Mouse (Mus musculus): Measurements from ENCODE around the gene Pdgfa. TPM values are rescaled to one million over a fixed set of nuclear protein-coding genes. Genes with fewer than 3 reads are reported as not detected.

Pdgfa gene
- total RNA-seq, 2 experiments from 2014 or later: 22.0 to 23.3 TPM

DNA sequence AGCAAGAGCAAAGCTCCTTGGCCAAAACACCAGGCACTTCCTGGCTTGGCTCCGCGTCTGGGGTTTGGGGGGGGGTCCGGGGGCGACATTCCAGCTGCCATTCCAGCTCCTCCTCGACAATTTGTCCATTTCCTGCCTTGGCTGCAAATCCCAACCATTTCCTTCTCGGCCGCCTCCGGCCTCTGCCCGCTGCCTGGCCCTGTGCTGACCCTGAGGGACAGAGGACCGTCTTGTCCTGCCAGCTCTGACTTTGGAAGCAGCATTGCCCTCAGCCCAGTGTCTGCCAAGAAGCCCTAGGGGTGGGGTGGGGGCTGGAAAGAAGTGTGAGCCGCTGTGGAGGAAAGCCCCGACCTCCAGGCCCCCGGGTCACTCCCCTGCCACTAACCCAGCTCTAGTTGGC, 44.2 kb downstream of the Pdgfa start:
- peak; percentile 52 for DNase-seq

DNA sequence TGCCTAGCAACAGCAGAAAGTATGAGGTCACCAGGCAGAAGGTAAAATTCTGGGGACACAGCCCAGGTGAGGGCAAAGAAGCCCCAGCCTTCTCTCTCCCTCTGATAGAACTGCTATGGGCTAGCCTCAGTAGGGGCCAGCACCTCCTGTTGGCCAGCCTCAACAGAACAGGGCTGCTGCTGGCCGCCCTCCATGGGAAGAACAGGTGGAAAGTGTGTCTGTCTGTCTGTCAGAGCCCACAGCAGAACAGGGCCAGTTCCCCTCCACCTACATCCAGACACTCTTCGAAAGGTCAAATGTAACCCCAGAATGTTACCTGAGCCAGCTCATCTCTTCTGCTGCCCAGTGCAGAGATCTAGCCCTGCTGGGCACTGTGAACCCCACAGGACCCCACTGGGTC, 45.9 kb downstream of the Pdgfa start:
- DNase-seq: no peak

DNA sequence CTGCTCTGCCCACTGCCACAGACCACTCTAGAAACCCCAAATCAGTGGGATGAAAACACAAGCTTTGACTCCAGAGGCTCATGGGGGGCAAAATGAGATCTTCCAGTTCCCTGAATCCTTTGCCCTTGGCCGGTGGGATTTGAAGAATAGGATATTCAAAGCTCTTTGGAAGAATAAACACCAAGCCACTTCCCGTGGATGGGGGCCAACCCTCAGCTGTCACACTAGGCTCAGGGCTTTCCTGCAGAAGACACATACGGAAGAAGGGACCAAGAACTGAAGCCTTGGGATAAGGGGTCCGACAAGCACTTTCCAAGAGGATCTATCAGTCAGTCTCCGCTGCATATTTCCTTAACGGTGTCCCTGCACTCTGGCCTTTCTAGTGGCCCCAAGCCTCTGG, 48.0 kb downstream of the Pdgfa start:
- DNase-seq: no peak

DNA sequence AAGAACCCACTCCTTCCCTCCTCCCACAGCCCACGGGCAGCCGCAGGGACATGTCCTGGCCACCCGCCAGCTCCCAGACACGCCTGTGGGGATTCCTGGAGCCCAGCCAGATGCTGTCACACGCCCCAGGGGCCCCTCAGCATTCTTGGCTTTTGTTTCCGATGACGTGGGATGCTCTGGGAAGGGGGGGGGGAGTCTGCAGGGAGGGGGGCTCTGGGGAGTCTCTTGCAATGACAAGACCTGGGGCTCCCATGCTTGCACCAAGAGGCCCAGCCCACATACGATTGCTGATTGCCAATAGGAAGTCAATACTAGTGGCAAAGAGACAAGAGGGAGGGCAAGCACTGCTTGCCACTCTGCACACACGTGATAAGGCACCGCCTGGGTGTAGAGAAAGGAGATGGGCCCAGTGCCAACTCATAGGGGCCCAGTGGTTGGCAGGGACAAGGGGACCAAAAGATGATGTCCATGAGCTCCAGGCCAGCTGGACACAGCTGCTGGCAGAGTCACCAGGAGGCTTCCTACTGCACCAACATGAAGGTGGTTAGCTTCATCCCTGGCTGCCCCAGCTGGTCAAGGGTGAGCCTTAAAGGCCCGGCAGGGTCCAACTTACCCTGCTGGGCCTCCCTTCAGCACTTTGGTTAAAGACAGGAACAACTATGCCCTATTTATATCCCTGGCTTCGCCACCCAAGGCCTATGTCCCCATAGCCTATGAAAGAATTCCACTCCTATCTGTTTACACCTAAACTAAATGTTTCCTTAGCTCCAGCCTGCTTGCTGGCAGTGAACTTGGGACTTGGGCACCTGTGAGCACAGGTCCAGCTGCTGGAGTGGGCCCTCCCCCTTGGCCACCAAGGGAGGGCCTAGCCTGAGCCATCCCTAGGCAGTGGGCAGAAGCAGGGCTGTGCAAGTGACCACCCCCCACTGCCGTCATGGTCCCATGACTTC, 48.9 kb downstream of the Pdgfa start:
- peak; percentile 75 for DNase-seq

DNA sequence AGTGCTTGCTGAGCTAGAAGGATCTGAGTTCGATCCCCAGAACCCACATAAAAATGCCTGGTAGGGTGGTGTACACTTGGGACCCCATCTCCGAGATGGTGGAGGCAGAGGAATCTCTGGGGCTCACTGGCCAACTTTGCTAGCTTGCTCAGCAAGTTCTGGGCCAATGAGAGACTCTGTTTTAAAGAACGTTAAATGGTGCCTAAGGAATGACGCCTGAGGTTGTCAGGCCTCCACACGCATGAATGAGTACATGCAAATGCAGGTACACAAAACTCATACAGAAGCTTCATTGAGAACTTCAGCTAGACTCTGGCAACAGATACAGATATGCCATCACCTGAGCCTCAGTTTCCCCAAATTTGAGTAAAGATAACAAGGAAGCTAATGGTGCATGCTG, 49.7 kb downstream of the Pdgfa start:
- no peak for DNase-seq

DNA sequence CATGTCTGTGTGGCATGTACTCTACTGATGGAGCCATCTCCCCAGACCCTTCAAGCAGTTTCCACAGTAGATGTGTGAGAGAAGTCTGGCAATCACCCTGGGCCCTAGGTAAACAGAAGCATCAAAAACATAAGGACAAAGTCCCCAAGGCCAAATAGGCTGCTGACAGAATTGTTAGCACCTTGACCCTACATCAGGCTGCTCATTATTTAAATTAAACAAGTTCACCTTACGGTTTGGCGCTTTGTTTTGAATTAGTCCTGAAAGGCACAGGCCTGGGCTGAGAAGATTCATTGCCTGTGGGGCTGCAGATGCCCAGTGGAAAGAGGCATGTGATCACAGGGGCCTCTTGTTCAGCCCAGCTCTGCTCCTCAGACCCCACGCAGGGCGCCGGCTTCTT, 50.2 kb downstream of the Pdgfa start:
- no peak for DNase-seq

DNA sequence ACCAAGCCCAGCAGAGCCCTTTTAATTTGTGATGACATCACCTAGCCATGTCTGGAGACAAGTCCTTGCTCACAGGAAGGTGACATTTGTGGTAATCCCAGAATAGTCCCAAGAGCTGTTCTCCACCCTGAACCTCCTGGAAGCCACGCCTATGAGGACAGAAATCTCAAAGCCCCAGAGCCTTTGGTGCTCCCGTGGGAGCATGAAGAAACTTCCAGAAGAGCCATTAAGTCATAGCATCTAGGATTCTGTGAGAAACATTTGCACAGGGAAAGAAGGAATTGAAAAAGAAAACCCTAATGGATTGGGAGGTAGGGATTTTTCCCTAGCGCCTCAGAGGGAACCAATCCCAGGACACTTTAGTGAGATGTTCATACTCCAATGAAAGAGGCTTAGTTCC, 52.2 kb downstream of the Pdgfa start:
- no peak for DNase-seq

DNA sequence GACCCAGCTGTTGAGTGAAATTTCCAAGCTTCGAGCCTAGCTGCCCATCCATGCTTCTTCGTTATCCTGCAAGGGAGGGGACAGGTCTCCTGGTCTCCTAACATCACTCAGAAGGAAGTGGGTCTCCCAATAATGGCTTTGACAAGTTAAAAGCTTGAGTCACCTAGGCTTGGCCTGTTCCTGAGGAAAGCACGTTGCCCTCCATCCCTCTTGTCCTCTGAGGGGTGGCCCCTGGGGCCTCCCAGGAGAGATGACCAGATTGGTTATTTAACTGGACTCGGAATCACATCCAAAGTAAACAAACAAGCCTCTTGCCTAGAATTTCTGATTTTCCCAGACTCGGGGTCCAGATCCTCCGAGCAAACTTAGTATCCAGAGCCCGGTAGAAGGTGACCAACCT, 52.6 kb downstream of the Pdgfa start:
- DNase-seq: no peak

DNA sequence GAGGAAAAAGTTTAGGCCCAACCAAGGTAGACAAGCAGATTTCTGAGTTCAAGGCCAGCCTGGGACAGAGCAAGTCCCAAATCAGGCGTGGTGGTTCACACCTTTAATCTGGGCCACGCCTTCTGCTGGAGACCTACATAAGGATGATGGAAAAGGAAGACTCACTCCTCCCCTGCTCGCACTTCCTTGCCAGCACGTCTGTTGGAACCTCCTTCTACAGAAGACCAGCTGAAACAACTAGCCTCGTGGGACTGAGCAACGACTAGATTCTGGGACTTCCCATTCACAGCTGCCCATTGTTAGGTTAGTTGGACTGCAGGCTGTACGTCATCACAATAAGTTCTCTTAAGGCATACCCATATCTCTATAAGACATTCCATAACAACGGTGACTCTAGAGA, 55.3 kb downstream of the Pdgfa start:
- no peak for DNase-seq

DNA sequence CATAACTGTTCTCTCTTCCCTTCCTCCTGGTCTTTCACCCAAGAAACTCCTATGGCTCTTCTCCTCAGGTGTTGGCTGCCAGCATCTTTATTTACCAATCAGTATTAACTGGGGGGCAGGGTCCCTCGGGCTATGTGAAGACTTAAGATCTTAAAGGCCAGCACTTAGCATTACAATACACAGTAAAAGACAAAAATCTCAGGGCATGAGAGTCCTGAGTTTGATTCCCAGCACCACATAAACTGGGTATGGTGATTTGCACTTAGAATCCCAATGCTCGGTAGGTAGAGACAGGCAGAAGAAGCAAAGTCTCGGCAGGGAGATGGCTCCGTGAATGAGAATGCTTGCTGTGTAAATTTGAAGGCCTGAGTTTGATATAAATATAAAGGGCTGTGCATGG, 56.6 kb downstream of the Pdgfa start:
- DNase-seq: no peak

DNA sequence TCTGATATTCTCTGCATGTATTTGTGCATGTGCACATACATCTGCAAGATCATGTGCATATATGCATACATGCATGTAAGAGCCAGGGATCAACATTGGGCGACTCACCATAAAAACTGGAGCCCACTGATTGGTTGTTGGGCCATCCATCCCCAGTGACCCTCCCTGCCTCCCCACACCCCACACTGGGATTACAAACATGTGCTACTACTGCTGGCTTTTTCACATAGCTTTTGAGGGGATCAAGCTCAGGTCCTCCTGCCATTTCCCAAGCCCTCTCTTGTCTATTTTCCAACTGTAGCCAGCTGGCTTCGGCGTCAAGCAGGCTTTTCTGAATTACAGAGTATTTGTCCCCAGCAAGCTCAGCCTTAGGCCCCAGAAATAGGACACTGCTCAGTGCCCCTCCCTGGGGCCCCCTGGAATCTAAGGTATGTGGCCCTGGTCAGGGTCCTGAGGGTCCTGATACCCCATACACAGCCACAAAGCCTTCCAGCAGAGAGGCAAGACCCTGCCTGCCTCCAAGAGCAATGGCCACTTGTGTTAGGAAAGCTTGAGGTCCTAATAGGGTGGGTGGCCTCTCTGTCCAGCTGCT, 58.5 kb downstream of the Pdgfa start:
- DNase-seq: no peak

DNA sequence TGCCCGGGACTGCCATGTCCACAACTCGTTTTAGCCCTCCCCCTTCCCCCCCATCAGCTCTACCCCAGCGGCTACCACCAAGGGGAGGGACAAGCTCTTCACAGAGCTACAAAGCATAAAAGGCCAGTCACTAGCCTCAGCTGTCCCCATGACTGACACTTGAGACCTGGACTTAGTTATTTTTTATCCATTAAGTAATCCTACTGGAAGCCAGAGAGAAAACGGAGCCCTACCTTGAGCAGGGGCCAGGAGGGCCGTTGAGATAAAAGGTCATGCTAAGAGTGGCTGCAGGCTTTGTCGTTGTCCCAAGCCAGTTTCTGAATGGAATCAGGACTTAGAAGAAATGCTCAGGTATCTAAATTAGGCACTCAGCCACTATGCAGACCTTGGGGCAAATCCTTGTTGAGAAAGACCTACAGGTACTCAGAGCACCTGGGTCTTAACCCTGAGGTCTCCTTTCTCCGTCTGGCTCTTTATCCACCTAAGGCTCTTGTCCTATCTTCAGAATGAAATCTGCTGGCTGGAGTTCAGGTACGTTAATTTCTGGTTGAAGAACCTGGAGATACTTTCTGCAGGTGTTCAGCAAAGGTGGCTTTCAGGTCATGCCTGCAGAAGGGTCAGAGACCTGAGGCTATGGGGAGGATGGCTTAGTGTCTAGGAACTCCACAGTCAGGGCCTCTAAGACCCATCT, 60.6 kb downstream of the Pdgfa start:
- no peak for DNase-seq

DNA sequence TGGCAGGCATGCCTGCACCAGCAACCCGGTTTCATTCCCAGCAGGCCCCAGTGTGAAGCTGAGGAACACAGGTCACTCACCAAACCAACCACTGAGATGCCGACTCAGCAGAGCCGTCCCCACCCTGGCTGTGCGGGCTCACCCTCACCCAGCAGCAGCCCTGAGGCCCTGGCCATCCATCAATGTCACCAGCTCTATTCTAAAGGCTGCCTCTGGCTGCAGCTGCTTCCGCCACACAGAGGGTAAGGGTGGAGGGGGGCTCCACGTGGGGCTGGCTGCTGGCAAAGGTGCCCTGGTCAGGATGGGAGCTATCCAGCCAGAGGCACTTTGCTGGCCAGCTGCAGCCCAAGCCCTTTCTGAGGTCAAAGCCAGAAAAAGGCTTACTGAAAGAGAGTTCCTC, 62.6 kb downstream of the Pdgfa start:
- DNase-seq: peak; percentile 34

DNA sequence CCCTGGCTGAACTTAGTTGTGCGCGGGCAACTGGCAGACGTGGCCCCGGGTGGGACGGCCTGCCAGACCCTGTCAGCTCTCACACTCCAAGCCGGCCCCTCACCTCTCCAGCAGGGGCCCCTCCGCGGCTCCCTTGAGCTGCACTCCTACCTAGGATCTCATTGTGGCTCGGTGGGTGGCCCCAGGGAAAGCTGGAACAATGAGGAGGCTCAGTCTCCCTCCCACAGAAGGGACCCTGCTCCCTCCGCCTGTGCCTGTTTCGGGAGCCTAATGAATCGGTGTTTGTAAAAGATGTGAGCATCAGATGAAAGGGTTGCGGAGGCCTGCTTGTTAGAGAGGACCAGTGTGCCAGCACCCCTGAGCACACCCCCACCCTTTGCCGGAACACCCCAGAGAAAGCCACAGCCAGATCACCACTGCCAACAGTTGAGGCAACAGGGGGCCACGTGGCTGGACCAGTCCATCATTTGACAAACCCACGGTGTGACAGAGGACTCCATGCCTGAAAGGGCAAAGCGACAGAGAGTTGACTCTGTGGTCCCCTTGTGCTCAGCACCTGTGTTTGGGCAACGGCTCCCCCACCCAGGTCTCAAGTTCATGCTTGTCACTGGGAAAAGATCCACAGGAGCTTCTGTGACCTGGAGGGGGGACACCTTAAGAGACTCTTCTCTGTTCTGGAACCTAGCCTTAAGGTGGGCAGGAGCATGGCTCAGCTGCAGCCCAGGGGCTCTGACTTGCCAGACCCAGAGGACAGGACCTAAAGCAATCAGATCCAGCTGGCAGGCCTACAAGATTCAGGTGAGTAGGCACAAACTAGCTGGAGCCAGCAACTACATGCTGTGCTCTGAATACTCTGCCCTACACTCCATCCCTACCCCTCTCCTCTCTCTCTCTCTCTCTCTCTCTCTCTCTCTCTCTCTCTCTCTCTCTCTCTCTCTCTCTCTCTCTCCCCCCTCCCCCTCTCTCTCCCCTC, 64.4 kb downstream of the Pdgfa start:
- DNase-seq: no peak

DNA sequence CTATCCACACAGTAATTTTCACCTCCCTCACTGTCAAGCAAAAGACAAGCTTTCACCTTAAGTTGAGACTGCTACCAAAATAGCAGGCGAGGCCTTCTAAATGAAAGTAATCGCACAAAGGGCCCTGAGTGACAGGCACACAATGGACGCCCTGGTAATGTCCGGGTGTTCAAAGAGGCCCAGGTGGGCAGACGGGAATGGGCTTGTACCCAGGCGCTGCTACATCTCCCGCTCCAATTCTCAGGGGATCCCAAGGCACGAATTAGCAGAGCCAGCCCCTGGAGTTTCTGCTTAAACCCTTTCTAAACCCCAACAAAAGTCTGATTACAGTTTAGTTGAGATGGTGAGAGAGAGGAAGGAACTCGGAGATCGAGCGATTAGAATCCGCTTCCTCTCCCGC, 65.3 kb downstream of the Pdgfa start:
- DNase-seq: no peak

DNA sequence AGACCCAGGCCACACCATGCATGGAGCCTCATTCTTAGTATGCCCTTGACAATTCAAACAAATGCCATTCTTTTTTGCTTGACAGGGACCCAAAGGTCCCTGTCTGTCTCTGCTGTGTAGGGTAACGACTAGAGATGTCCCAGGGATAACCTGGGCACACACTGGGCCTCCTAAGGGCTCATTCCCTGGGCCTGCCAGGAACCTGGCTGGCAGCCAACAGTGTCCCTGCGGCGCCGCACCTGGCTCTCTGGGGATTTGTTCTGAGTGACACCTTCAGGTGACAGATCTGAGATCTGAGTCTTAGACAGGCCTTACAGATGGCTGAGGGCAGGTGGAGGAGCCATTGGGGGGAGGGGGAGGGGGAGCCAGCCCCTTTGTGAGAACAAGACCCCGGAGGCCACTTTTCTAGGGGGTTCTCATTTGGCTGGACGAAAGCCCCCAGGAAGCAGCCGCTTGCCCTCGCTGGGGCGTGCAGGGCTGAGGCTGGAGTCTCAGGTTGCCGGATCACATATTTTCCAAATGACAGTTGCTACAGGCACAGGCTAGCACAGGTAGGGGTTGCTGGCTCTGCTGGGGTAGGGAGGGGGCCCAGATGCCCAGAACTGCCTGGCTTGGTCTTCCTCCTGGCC, 67.2 kb downstream of the Pdgfa start:
- DNase-seq: no peak

Other genes with a start within 250 kb of the Pdgfa start
- gene Fam20c, start 242.9 kb downstream of the Pdgfa start, total RNA-seq (2021): 10 to 100 TPM; 17.1 to 19.7 TPM
- not detected for gene Gm5294, start 177.3 kb downstream of the Pdgfa start, total RNA-seq (2021)
- gene Prkar1b, start 152.6 kb upstream of the Pdgfa start, total RNA-seq (2021): 10 to 100 TPM; 14.9 to 24.9 TPM
- gene Dnaaf5, start 152.9 kb upstream of the Pdgfa start, total RNA-seq (2021): 10 to 100 TPM; 15.9 to 19.1 TPM
- gene Sun1, start 203.3 kb upstream of the Pdgfa start, total RNA-seq (2021): 10 to 100 TPM; 59.5 to 78.6 TPM